Mouse (Mus musculus) cerebellum, adult 2 months (tissue): Measurements from ENCODE around the gene Hnrnpa0.

Experiments
- CTCF ChIP-seq: fragments of 200-500 bp; IDR thresholded peaks from 2 replicates; pipeline ENCODE4 v1.5.1; 2011; ENCODE audit warnings: low read depth, mild to moderate bottlenecking, control low read depth, low read length, moderate library complexity, borderline replicate concordance; ENCODE audit not compliant: insufficient read depth
- POLR2A ChIP-seq: fragments of 200-500 bp; IDR thresholded peaks from 2 replicates; pipeline ENCODE4 v1.6.1; 2011; ENCODE audit warnings: low read length, control low read depth, borderline replicate concordance; ENCODE audit not compliant: insufficient read depth

GRCm38 (mm10) chr13:58176105-58176504 lies 47.7 kb upstream of the Hnrnpa0 start:
- no peak for TF ChIP-seq CTCF
- no peak for TF ChIP-seq POLR2A
